Mouse (Mus musculus) heart, embryonic 14.5 days (tissue): Measurements from ENCODE around the gene Tomm40. TPM values are rescaled to one million over a fixed set of nuclear protein-coding genes. Genes with fewer than 3 reads are reported as not detected.

Source experiments
- ATAC-seq: fragments of 200-750 bp; cut with Nextera tagmentation; 2 replicates; pipeline ENCODE4 v1.8.0; 2017; ENCODE audit warnings: low read depth, moderate TSS enrichment; ENCODE audit not compliant: insufficient number of reproducible peaks, insufficient read depth, low FRiP score
- H3K27ac ChIP-seq, 2 experiments: fragments of 200-500 bp in 1 of 2; fragments of 300-500 bp in 1 of 2; sonication (generic) in 1 of 2; replicated peaks in 1 of 2; 2 replicates each; pipeline ENCODE4 v1.5.1; 2012 to 2014; ENCODE audit warnings: low read depth in 2 of 2, low read length in 2 of 2, control low read depth in 1 of 2, mild to moderate bottlenecking in 1 of 2, mixed read lengths in 1 of 2; ENCODE audit not compliant: control insufficient read depth in 1 of 2, insufficient read depth in 1 of 2
- H3K27me3 ChIP-seq: fragments of 300-500 bp; sonication (generic); 2 replicates; pipeline ENCODE4 v1.6.1; 2014; ENCODE audit warnings: mild to moderate bottlenecking, low read length, control low read depth; ENCODE audit not compliant: control insufficient read depth, insufficient read depth
- H3K36me3 ChIP-seq: fragments of 300-500 bp; sonication (generic); 2 replicates; pipeline ENCODE4 v1.6.1; 2014; ENCODE audit warnings: mild to moderate bottlenecking, control low read depth, low read length, mixed read lengths; ENCODE audit not compliant: control insufficient read depth, insufficient read depth
- H3K4me1 ChIP-seq, 2 experiments: fragments of 200-500 bp in 1 of 2; fragments of 300-500 bp in 1 of 2; sonication (generic) in 1 of 2; 2 replicates each; pipeline ENCODE4 v1.6.1; 2012 to 2014; ENCODE audit warnings: low read length in 2 of 2, control low read depth in 1 of 2, mixed read lengths in 1 of 2; ENCODE audit not compliant: control insufficient read depth in 2 of 2, insufficient read depth in 2 of 2
- H3K4me2 ChIP-seq: fragments of 300-500 bp; sonication (generic); 2 replicates; pipeline ENCODE4 v1.6.1; 2014; ENCODE audit warnings: mild to moderate bottlenecking, low read length
- H3K4me3 ChIP-seq, 2 experiments: fragments of 200-500 bp in 1 of 2; fragments of 300-500 bp in 1 of 2; sonication (generic) in 1 of 2; 2 replicates each; pipeline ENCODE4 v1.5.1; 2012 to 2014; ENCODE audit warnings: low read length in 2 of 2, mild to moderate bottlenecking in 2 of 2, control low read depth in 1 of 2, low read depth in 1 of 2, moderate library complexity in 1 of 2; ENCODE audit not compliant: control insufficient read depth in 1 of 2, insufficient read depth in 1 of 2
- H3K9ac ChIP-seq: fragments of 300-500 bp; sonication (generic); 2 replicates; pipeline ENCODE4 v1.6.1; 2014; ENCODE audit warnings: mild to moderate bottlenecking, low read length
- H3K9me3 ChIP-seq: fragments of 300-500 bp; sonication (generic); 2 replicates; pipeline ENCODE4 v1.6.1; 2016; ENCODE audit warnings: low read length, control low read depth; ENCODE audit not compliant: control insufficient read depth
- whole genome bisulfite sequencing: fragments of 180-500 bp; shearing (Covaris S2); extraction: QIAGEN DNeasy Blood & Tissue Kit; methylation state at CpG from one replicate; pipeline ENCODE4 v1.1.7; 2014; 5-methylcytosine and 5-hydroxymethylcytosine counted together
- polyA plus RNA-seq: library from polyadenylated mRNA; unstranded; fragments of >200 nt; fragmentation: Nextera tagmentation; extraction: Ambion mirVana; gene quantifications from 2 replicates; pipeline ENCODE4 v1.2.1, GENCODE M21; 2014

The Tomm40 gene
- polyA plus RNA-seq, 1 experiment from 2014 or later, result 130 TPM

GRCm38 (mm10) chr7:19724167-19724566 is 8.9 kb upstream of the Tomm40 start:
- WGBS, result 95% methylated on average over 12 of the region's 12 CpGs
- no peak overlapping the region for H3K4me2 ChIP-seq
- ATAC-seq, result no peak
- peaks cover 15% of the 10 kb centered on the region for H3K9me3 ChIP-seq
- no peak overlapping the region for H3K9ac ChIP-seq
- no peaks in the 10 kb centered on the region for H3K27me3 ChIP-seq
- H3K36me3 ChIP-seq, result peaks cover 82% of the 10 kb centered on the region
- peaks cover 0 to 2% of the 10 kb centered on the region in 2 experiments; a peak in 1 of 4 replicates for H3K4me1 ChIP-seq
- no peak overlapping the region for H3K27ac ChIP-seq
- H3K4me3 ChIP-seq, result no peak overlapping the region

- Histone ChIP-seq H3K9me3 (peaks cover 15% of the 10 kb centered on the region), H3K4me1 (peaks cover 0 to 2% of the 10 kb centered on the region in 2 experiments; a peak in 1 of 4 replicates), H3K4me3 (no peak overlapping the region), H3K27ac (peak overlapping the region; percentile 78 to 82), H3K4me2 (no peak overlapping the region), H3K36me3 (peaks cover 79% of the 10 kb centered on the region), H3K27me3 (no peaks in the 10 kb centered on the region), H3K9ac (no peak overlapping the region)
- ATAC-seq, result peak; percentile 65; the same call in 1 of the 2 replicates
- 78% methylated on average over 6 of the region's 6 CpGs for WGBS
Measured at GRCm38 (mm10) chr7:19722754-19723195, 7.5 kb upstream of the Tomm40 start.

- H3K36me3 ChIP-seq, result peaks cover 57% of the 10 kb centered on the region
- H3K27me3 ChIP-seq, result no peaks in the 10 kb centered on the region
- peaks cover 15% of the 10 kb centered on the region for H3K9me3 ChIP-seq
Measured at GRCm38 (mm10) chr7:19719200-19719599, 4.0 kb upstream of the Tomm40 start.

GRCm38 (mm10) chr7:19718297-19718952 is 3.2 kb upstream of the Tomm40 start:
- Histone ChIP-seq H3K27ac (no peak overlapping the region), H3K9ac (no peak overlapping the region), H3K4me1 (peaks cover 4 to 18% of the 10 kb centered on the region in 2 experiments), H3K36me3 (peaks cover 57% of the 10 kb centered on the region), H3K27me3 (no peaks in the 10 kb centered on the region), H3K9me3 (peaks cover 15% of the 10 kb centered on the region), H3K4me3 (no peak overlapping the region), H3K4me2 (no peak overlapping the region)
- ATAC-seq, result no peak
- 92% methylated on average over 5 of the region's 5 CpGs for WGBS

More at GRCm38 (mm10) chr7:19719200-19719599, 4.0 kb upstream of the Tomm40 start:
- WGBS, result 88% methylated on average over 4 of the region's 4 CpGs
- no peak for ATAC-seq
- Histone ChIP-seq H3K4me3 (no peak overlapping the region), H3K9ac (no peak overlapping the region), H3K4me1 (peaks cover 2 to 11% of the 10 kb centered on the region in 2 experiments), H3K27ac (no peak overlapping the region), H3K4me2 (no peak overlapping the region)

GRCm38 (mm10) chr7:19717346-19717745 is 2.1 kb upstream of the Tomm40 start:
- WGBS, result 84% methylated on average over 4 of the region's 4 CpGs
- no peak overlapping the region for H3K9ac ChIP-seq

GRCm38 (mm10) chr7:19716822-19717221 is 1.6 kb upstream of the Tomm40 start:
- Histone ChIP-seq H3K4me2 (peak overlapping the region; percentile 77), H3K27ac (peak overlapping the region in 1 of 2 experiments; percentile 75; a peak in 1 of 4 replicates), H3K9ac (peak overlapping the region; percentile 45; the same call in 1 of the 2 replicates), H3K27me3 (no peaks in the 10 kb centered on the region), H3K4me3 (no peak overlapping the region), H3K4me1 (peaks cover 3 to 19% of the 10 kb centered on the region in 2 experiments), H3K36me3 (peaks cover 63% of the 10 kb centered on the region), H3K9me3 (peaks cover 15% of the 10 kb centered on the region)
- 96% methylated on average over 2 of the region's 2 CpGs for WGBS
- ATAC-seq, result no peak

More at GRCm38 (mm10) chr7:19717346-19717745, 2.1 kb upstream of the Tomm40 start:
- no peaks in the 10 kb centered on the region for H3K27me3 ChIP-seq
- no peak overlapping the region for H3K27ac ChIP-seq
- H3K4me2 ChIP-seq, result no peak overlapping the region
- peaks cover 15% of the 10 kb centered on the region for H3K9me3 ChIP-seq
- H3K36me3 ChIP-seq, result peaks cover 57% of the 10 kb centered on the region
- H3K4me1 ChIP-seq, result peaks cover 3 to 19% of the 10 kb centered on the region in 2 experiments
- no peak overlapping the region for H3K4me3 ChIP-seq
- no peak for ATAC-seq

- 6% methylated on average over 18 of the region's 18 CpGs for WGBS
- peak overlapping the region; percentile 45 for H3K9ac ChIP-seq
Measured at GRCm38 (mm10) chr7:19716055-19716682, 931 bp upstream of the Tomm40 start.

More at GRCm38 (mm10) chr7:19716055-19716682, 931 bp upstream of the Tomm40 start:
- Histone ChIP-seq H3K4me1 (peaks cover 3 to 19% of the 10 kb centered on the region in 2 experiments), H3K27me3 (no peaks in the 10 kb centered on the region), H3K4me2 (peak overlapping the region; percentile 77), H3K4me3 (peak overlapping the region; percentile 33 to 44), H3K27ac (peak overlapping the region; percentile 60 to 75), H3K9me3 (peaks cover 8% of the 10 kb centered on the region), H3K36me3 (peaks cover 68% of the 10 kb centered on the region)
- no peak for ATAC-seq
